Mouse (Mus musculus): ENCODE results near the gene Zbtb16.

Zbtb16 gene

GRCm38 (mm10) chr9:48711826-48712225, 124.2 kb downstream of the Zbtb16 start:
- DNase-seq (ENCODE audit: low read depth, low spot score) = no peak

- DNase-seq (ENCODE audit: low read depth, low spot score) = no peak
Measured at GRCm38 (mm10) chr9:48711296-48711781, 124.7 kb downstream of the Zbtb16 start.

- DNase-seq (ENCODE audit: low read depth, low spot score) = no peak
Measured at GRCm38 (mm10) chr9:48710355-48711295, 125.4 kb downstream of the Zbtb16 start.

GRCm38 (mm10) chr9:48707824-48708229, 128.2 kb downstream of the Zbtb16 start:
- DNase-seq (ENCODE audit: low read depth, low spot score) = no peak

- peak; percentile 62 for DNase-seq (ENCODE audit: low read depth, low spot score)
Measured at GRCm38 (mm10) chr9:48707134-48707823, 128.7 kb downstream of the Zbtb16 start.

- no peak for DNase-seq (ENCODE audit: low read depth, low spot score)
Measured at GRCm38 (mm10) chr9:48701296-48701695, 134.7 kb downstream of the Zbtb16 start.

GRCm38 (mm10) chr9:48700871-48701270, 135.2 kb downstream of the Zbtb16 start:
- no peak for DNase-seq (ENCODE audit: low read depth, low spot score)

GRCm38 (mm10) chr9:48697470-48697815, 138.6 kb downstream of the Zbtb16 start:
- no peak for DNase-seq (ENCODE audit: low read depth, low spot score)

- no peak for DNase-seq (ENCODE audit: low read depth, low spot score)
Measured at GRCm38 (mm10) chr9:48696731-48697469, 139.1 kb downstream of the Zbtb16 start.

- DNase-seq (ENCODE audit: low read depth, low spot score) = no peak
Measured at GRCm38 (mm10) chr9:48696330-48696729, 139.7 kb downstream of the Zbtb16 start.

GRCm38 (mm10) chr9:48695796-48696195, 140.2 kb downstream of the Zbtb16 start:
- peak; percentile 52 for DNase-seq (ENCODE audit: low read depth, low spot score)

- DNase-seq (ENCODE audit: low read depth, low spot score) = no peak
Measured at GRCm38 (mm10) chr9:48694616-48695061, 141.4 kb downstream of the Zbtb16 start.

GRCm38 (mm10) chr9:48693696-48694095, 142.3 kb downstream of the Zbtb16 start:
- no peak for DNase-seq (ENCODE audit: low read depth, low spot score)

GRCm38 (mm10) chr9:48689718-48689980, 146.4 kb downstream of the Zbtb16 start:
- DNase-seq (ENCODE audit: low read depth, low spot score) = no peak

- no peak for DNase-seq (ENCODE audit: low read depth, low spot score)
Measured at GRCm38 (mm10) chr9:48688859-48689717, 146.9 kb downstream of the Zbtb16 start.

GRCm38 (mm10) chr9:48687891-48688290, 148.1 kb downstream of the Zbtb16 start:
- DNase-seq (ENCODE audit: low read depth, low spot score) = no peak

GRCm38 (mm10) chr9:48685721-48686120, 150.3 kb downstream of the Zbtb16 start:
- DNase-seq (ENCODE audit: low read depth, low spot score) = no peak

GRCm38 (mm10) chr9:48684144-48684543, 151.9 kb downstream of the Zbtb16 start:
- DNase-seq (ENCODE audit: low read depth, low spot score) = no peak

GRCm38 (mm10) chr9:48681193-48681592, 154.8 kb downstream of the Zbtb16 start:
- no peak for DNase-seq (ENCODE audit: low read depth, low spot score)

- DNase-seq (ENCODE audit: low read depth, low spot score) = no peak
Measured at GRCm38 (mm10) chr9:48678426-48679358, 157.3 kb downstream of the Zbtb16 start.
